Mouse (Mus musculus): ENCODE measurements at regions not wholly inside any gene's neighbourhood (a gene's known extent, or its start where the extent isn't known, plus 50 kb on each side); places are given as distances from the start of the nearest gene placed in this dataset.

GRCm38 (mm10) chr14:64552951-64553350 lies 448.9 kb downstream of the Prss52 start:
- TF ChIP-seq POLR2A (IDR thresholded peaks at IDR 0.05; ENCODE audit: borderline replicate concordance, extremely low read depth, low read depth, low read length) (no peak), CTCF (IDR thresholded peaks at IDR 0.05; ENCODE audit: insufficient read depth, low read length) (no peak)

All from lung, adult 2 months (tissue).